Mouse (Mus musculus): ENCODE measurements around the gene Gucd1. TPM values are rescaled to one million over a fixed set of nuclear protein-coding genes. Genes with fewer than 3 reads are reported as not detected.

Gucd1 gene
- polyA plus RNA-seq, 1 experiment, result 48.3 TPM

GRCm38 (mm10) chr10:75450331-75450730 is 67.4 kb downstream of the Gucd1 start:
- Histone ChIP-seq H3K27ac (ENCODE audit: control insufficient read depth, insufficient read depth, low read depth, low read length, poor library complexity) (no peak overlapping the region), H3K4me1 (ENCODE audit: control insufficient read depth, insufficient read depth, low read length) (peaks cover 2% of the 10 kb centered on the region), H3K4me3 (replicated peaks; ENCODE audit: control insufficient read depth, low read depth, low read length) (no peak overlapping the region)
- WGBS, result 86% methylated on average over 8 of the region's 8 CpGs
- TF ChIP-seq POLR2A (IDR thresholded peaks at IDR 0.05; ENCODE audit: borderline replicate concordance, control insufficient read depth, low read depth, low read length) (no peak), CTCF (IDR thresholded peaks at IDR 0.05; ENCODE audit: control insufficient read depth, insufficient read depth, low read length) (no peak)

GRCm38 (mm10) chr10:75448806-75449420 is 68.9 kb downstream of the Gucd1 start:
- Histone ChIP-seq H3K27ac (ENCODE audit: control insufficient read depth, insufficient read depth, low read depth, low read length, poor library complexity) (no peak overlapping the region), H3K4me3 (replicated peaks; ENCODE audit: control insufficient read depth, low read depth, low read length) (no peak overlapping the region), H3K4me1 (ENCODE audit: control insufficient read depth, insufficient read depth, low read length) (peaks cover 4% of the 10 kb centered on the region)
- WGBS, result 73% methylated on average over 6 of the region's 6 CpGs
- no peak for TF ChIP-seq CTCF (IDR thresholded peaks at IDR 0.05; ENCODE audit: control insufficient read depth, insufficient read depth, low read length)
- TF ChIP-seq POLR2A (IDR thresholded peaks at IDR 0.05; ENCODE audit: borderline replicate concordance, control insufficient read depth, low read depth, low read length), result no peak

GRCm38 (mm10) chr10:75447489-75447888 is 70.3 kb downstream of the Gucd1 start:
- Histone ChIP-seq H3K4me3 (replicated peaks; ENCODE audit: control insufficient read depth, low read depth, low read length) (no peak overlapping the region), H3K4me1 (ENCODE audit: control insufficient read depth, insufficient read depth, low read length) (peaks cover 4% of the 10 kb centered on the region), H3K27ac (ENCODE audit: control insufficient read depth, insufficient read depth, low read depth, low read length, poor library complexity) (no peak overlapping the region)
- WGBS, result 62% methylated on average over 11 of the region's 11 CpGs
- TF ChIP-seq POLR2A (IDR thresholded peaks at IDR 0.05; ENCODE audit: borderline replicate concordance, control insufficient read depth, low read depth, low read length) (no peak), CTCF (IDR thresholded peaks at IDR 0.05; ENCODE audit: control insufficient read depth, insufficient read depth, low read length) (no peak)

GRCm38 (mm10) chr10:75446501-75447083 is 71.2 kb downstream of the Gucd1 start:
- no peak overlapping the region for H3K4me3 ChIP-seq (replicated peaks; ENCODE audit: control insufficient read depth, low read depth, low read length)
- 42% methylated on average over 13 of the region's 13 CpGs for WGBS
- TF ChIP-seq CTCF (IDR thresholded peaks at IDR 0.05; ENCODE audit: control insufficient read depth, insufficient read depth, low read length) (no peak), POLR2A (IDR thresholded peaks at IDR 0.05; ENCODE audit: borderline replicate concordance, control insufficient read depth, low read depth, low read length) (no peak)

GRCm38 (mm10) chr10:75445030-75445429 is 72.7 kb downstream of the Gucd1 start:
- no peak for TF ChIP-seq CTCF (IDR thresholded peaks at IDR 0.05; ENCODE audit: control insufficient read depth, insufficient read depth, low read length)
- TF ChIP-seq POLR2A (IDR thresholded peaks at IDR 0.05; ENCODE audit: borderline replicate concordance, control insufficient read depth, low read depth, low read length), result no peak
- 74% methylated on average over 8 of the region's 8 CpGs for WGBS

More at GRCm38 (mm10) chr10:75446501-75447083, 71.2 kb downstream of the Gucd1 start:
- H3K27ac ChIP-seq (ENCODE audit: control insufficient read depth, insufficient read depth, low read depth, low read length, poor library complexity), result no peak overlapping the region
- peaks cover 4% of the 10 kb centered on the region for H3K4me1 ChIP-seq (ENCODE audit: control insufficient read depth, insufficient read depth, low read length)

GRCm38 (mm10) chr10:75444111-75444826 is 73.5 kb downstream of the Gucd1 start:
- no peak for TF ChIP-seq CTCF (IDR thresholded peaks at IDR 0.05; ENCODE audit: control insufficient read depth, insufficient read depth, low read length)
- no peak for TF ChIP-seq POLR2A (IDR thresholded peaks at IDR 0.05; ENCODE audit: borderline replicate concordance, control insufficient read depth, low read depth, low read length)
- Histone ChIP-seq H3K4me1 (ENCODE audit: control insufficient read depth, insufficient read depth, low read length) (peaks cover 4% of the 10 kb centered on the region), H3K27ac (ENCODE audit: control insufficient read depth, insufficient read depth, low read depth, low read length, poor library complexity) (no peak overlapping the region), H3K4me3 (replicated peaks; ENCODE audit: control insufficient read depth, low read depth, low read length) (no peak overlapping the region)
- WGBS, result 78% methylated on average over 19 of the region's 19 CpGs

More at GRCm38 (mm10) chr10:75445030-75445429, 72.7 kb downstream of the Gucd1 start:
- no peak overlapping the region for H3K4me3 ChIP-seq (replicated peaks; ENCODE audit: control insufficient read depth, low read depth, low read length)
- no peak overlapping the region for H3K27ac ChIP-seq (ENCODE audit: control insufficient read depth, insufficient read depth, low read depth, low read length, poor library complexity)
- H3K4me1 ChIP-seq (ENCODE audit: control insufficient read depth, insufficient read depth, low read length), result peaks cover 4% of the 10 kb centered on the region

- TF ChIP-seq POLR2A (IDR thresholded peaks at IDR 0.05; ENCODE audit: borderline replicate concordance, control insufficient read depth, low read depth, low read length) (no peak), CTCF (IDR thresholded peaks at IDR 0.05; ENCODE audit: control insufficient read depth, insufficient read depth, low read length) (no peak)
- Histone ChIP-seq H3K4me1 (ENCODE audit: control insufficient read depth, insufficient read depth, low read length) (peaks cover 1% of the 10 kb centered on the region; the same call in 1 of the 2 replicates), H3K27ac (ENCODE audit: control insufficient read depth, insufficient read depth, low read depth, low read length, poor library complexity) (no peak overlapping the region), H3K4me3 (replicated peaks; ENCODE audit: control insufficient read depth, low read depth, low read length) (no peak overlapping the region)
- WGBS, result 71% methylated on average over 4 of the region's 4 CpGs
Observed at GRCm38 (mm10) chr10:75443017-75443416, 74.8 kb downstream of the Gucd1 start.

GRCm38 (mm10) chr10:75441800-75442199 is 76.0 kb downstream of the Gucd1 start:
- peaks cover 1% of the 10 kb centered on the region; the same call in 1 of the 2 replicates for H3K4me1 ChIP-seq (ENCODE audit: control insufficient read depth, insufficient read depth, low read length)

More at GRCm38 (mm10) chr10:75441800-75442199, 76.0 kb downstream of the Gucd1 start:
- TF ChIP-seq POLR2A (IDR thresholded peaks at IDR 0.05; ENCODE audit: borderline replicate concordance, control insufficient read depth, low read depth, low read length), result no peak
- TF ChIP-seq CTCF (IDR thresholded peaks at IDR 0.05; ENCODE audit: control insufficient read depth, insufficient read depth, low read length), result no peak
- Histone ChIP-seq H3K27ac (ENCODE audit: control insufficient read depth, insufficient read depth, low read depth, low read length, poor library complexity) (no peak overlapping the region), H3K4me3 (replicated peaks; ENCODE audit: control insufficient read depth, low read depth, low read length) (no peak overlapping the region)
- 78% methylated on average over 4 of the region's 4 CpGs for WGBS
